Mouse (Mus musculus) effector memory CD4-positive, alpha-beta T cell, adult 7 months (primary cell): ENCODE measurements around the gene Abcc5. TPM values are rescaled to one million over a fixed set of nuclear protein-coding genes. Genes with fewer than 3 reads are reported as not detected.

Source experiments
- polyA plus RNA-seq: library from polyadenylated mRNA; unstranded; fragments of 100-300 nt; shearing (Covaris generic); gene quantifications from one replicate; pipeline ENCODE4 v1.2.1, GENCODE M21; 2017

The Abcc5 gene
- 30.8 TPM for polyA plus RNA-seq

DNA sequence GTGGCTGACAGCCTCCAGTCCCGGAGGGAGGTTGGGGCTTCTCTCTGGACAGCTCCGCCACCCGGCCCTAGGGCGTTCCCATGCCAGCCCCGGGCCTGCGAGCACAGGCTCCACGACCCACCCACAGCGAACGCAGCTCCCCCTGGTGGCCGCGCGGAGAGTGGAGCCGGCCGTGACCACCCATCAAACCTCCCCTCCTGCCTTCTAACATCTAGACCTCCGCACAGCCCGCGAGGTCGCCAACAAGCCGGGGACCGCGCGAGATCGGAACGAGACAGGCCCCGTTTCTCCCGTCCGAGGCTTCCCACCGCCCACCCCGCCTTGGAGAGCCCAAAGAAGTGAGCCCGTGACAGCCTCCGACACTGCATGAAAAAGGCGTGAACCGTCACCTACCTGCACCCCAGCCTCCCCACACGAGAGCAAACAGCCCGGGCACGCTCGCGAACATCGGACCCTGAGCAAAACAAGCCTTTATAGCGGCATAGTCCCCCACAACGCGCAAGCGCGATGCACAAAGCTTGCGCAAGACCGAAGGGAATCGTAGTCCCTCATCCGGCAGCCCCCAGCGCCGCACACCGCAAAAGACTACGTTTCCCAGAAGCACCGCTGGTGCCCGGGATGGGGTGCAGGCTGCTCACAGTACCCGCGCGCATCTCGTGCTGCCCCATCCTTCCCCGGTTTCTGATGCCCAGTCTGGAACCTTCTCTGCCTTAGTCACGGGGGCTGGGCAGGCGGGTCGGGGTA is at the start of gene Abcc5:
Gene Abcc5 (minus strand): TSS at position 540 of the 744 bp plus-strand sequence.

DNA sequence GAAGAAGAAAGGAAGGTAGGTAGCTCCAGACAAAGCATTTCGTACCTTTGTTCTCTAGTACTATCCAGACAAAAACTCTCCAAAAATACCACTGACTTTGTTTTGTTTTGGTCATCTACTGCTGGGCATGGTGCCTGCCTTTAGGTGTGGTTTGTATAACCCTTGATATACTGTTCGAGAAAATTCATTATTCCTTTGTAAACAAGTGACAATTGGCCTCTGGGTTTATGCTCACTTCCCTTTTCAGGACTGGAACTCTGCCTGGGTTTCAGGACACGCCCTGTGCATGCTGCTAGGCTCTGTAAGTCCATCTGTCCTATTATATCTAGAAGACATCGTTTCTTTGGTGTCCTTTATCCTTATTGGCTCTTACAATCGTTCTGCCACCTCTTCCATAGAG is 100.9 kb downstream of the Abcc5 start, which contains the start of gene Cyp2ab1:
Gene Cyp2ab1 (minus strand): TSS at position 119 of the 400 bp plus-strand sequence.

DNA sequence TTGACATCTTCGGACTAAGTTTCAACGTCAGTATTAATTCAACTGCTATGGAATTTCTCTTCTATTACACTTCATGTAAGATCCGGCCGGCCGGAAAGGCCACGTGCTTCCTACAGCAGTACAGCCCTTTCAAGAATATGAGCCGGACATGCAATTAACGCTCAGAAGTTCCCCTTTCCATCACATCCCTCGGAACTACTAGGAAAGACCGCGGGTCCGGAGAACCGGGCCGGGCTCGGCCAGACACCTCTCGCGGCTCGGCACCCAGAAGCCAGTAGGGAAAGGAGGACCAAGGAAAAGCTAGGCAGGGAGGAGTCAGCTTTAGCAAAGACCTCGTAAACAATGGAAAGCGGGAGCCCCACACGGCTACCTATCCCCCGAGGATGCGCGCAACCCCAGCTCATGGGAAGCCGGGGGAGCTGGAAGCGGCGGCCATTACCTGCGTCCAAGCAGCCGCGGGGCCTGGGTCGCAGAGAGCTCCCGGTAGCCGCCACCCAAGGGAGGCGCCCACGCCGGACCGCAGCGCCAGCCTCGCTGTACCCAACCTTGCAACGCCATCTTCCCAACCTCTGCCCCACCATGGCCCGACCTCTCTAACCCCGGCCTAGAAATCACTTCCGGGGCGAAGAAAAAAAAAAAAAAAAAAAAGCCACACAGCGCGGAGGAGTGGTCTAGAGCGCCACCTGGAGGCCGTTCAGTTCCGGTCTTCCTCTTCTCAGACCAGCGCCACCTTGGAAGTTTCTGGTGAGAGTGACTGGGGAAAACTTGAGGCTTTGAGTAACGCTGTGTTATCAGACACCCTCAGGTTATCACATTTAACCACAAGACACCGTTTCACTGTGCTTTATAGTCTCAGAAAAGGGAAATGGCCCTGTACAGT is 124.2 kb downstream of the Abcc5 start, which contains the start of gene Parl:
Gene Parl (minus strand): TSS at position 618 of the 880 bp plus-strand sequence.

Other genes starting within 250 kb of the Abcc5 start
- gene Map6d1, start 185.0 kb downstream of the Abcc5 start, polyA plus RNA-seq, result not detected
- 64.9 TPM for gene Parl, start 124.0 kb downstream of the Abcc5 start, polyA plus RNA-seq
- not detected for gene Cyp2ab1, start 101.0 kb downstream of the Abcc5 start, polyA plus RNA-seq
- 70.0 TPM for gene Eif2b5, start 72.4 kb upstream of the Abcc5 start, polyA plus RNA-seq
- 14.3 TPM for gene Dvl3, start 90.6 kb upstream of the Abcc5 start, polyA plus RNA-seq
- 372 TPM for gene Ap2m1, start 109.1 kb upstream of the Abcc5 start, polyA plus RNA-seq
- 71.6 TPM for gene Abcf3, start 122.2 kb upstream of the Abcc5 start, polyA plus RNA-seq
- 0.23 TPM for gene Vwa5b2, start 163.1 kb upstream of the Abcc5 start, polyA plus RNA-seq
- 1.8 TPM for gene Eef1akmt4, start 185.2 kb upstream of the Abcc5 start, polyA plus RNA-seq
- gene Gm49333, start 185.2 kb upstream of the Abcc5 start, polyA plus RNA-seq, result not detected
- gene Alg3, start 185.3 kb upstream of the Abcc5 start, polyA plus RNA-seq, result 17.6 TPM
- gene Camk2n2, start 194.9 kb upstream of the Abcc5 start, polyA plus RNA-seq, result 0.49 TPM
- not detected for gene Ece2, start 203.4 kb upstream of the Abcc5 start, polyA plus RNA-seq
- gene Psmd2, start 225.3 kb upstream of the Abcc5 start, polyA plus RNA-seq, result 183 TPM
- 124 TPM for gene Eif4g1, start 241.9 kb upstream of the Abcc5 start, polyA plus RNA-seq